Mouse (Mus musculus) stomach, postnatal 0 days (tissue): ENCODE results near the gene Tnnt2.

Experiments used
- CTCF ChIP-seq: IDR thresholded peaks from 2 replicates; pipeline ENCODE4 v1.5.1; 2016; ENCODE audit warnings: antibody characterized with exemption, low read depth, mild to moderate bottlenecking, moderate library complexity
- EP300 ChIP-seq: optimal IDR thresholded peaks from 2 replicates; pipeline ENCODE3; 2016; ENCODE audit warnings: antibody characterized with exemption

DNA sequence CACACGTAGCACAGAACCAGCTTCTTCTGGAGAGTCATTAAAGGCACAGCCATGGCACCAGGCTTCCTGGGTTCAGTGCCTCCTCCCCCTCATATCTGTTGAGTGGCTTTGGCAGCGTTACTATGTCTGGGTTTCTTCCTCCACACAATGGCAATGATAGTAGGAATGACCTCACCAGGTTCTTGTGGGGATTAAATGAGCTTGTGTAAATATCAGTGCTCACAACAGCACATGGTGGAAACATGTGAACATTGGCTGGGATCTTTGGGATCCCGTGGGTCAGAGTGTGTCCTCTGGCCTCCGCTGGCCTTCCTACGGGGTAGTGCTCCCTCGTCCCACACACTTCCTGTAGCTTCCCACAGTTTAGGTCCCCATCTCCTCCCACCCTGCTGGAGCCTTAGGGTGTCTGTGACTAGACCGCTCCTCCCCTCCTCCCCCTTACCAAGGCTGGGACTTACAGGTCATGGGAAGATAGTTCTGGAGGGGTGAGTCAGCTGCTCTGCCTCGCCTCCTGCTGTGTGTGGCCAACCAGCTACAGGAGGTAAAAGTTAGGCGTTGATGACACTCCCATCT lies 25.9 kb downstream of the Tnnt2 start:
- no peak for TF ChIP-seq CTCF
- TF ChIP-seq EP300: no peak
